Mouse (Mus musculus) right cerebral cortex, postnatal 4 days (tissue): ENCODE data around the gene C3.

Source experiments
- DNase-seq: peaks from one replicate; pipeline ENCODE4 v3.0.0-alpha.2; 2022

C3 gene

DNA sequence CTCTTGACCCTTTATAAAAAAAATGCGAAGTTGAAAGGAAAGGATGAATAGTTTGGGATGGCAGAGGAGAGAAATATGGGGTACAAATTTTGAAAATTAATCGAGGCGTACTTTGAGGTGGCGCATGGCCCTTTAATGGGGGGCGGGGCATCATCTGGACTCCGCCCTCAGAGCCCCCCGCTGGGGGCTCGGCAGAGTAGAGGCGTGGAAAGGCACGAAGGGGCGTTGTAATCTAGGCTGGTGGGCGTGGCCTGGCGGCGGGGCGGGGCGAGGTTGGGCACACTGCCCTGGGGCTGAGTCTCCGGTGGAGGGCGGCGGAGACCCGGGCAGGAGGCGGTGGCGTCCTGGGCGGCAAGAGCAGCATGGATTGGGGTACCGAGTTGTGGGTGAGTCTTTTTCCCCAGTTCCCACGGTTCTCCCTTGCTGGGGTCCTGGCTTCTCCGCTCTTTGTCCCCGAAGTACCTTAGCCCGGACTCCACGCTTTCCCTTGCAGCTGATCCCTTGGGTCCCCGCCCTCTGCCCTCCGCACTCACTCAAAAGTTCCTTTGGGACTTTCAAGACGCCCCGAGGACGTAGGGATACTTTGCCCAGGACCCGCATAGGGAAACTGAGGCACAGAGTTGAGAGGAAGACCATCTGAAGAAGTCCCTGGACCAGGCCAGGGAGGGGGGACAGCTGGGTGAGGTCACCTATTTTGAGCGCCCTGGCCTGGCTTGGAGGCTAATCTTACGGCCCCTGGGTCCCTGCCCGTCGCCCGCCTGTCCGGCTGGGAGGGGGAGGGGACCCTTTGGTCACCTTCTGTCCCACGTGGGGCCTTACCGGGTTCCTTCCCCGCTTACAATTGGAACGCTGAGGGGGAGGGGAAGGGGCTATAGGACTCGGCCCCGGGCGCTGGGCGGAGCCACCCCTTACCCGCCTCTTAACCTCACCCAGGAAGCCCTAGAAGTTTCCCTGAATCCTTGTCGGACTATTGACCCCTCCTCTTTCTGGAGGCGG is 21.5 kb upstream of the C3 start, which contains the start of gene Trip10:
Gene Trip10 (plus strand): TSS at position 270 of the 996 bp plus-strand sequence.
- peak; percentile 88 for DNase-seq

GRCm38 (mm10) chr17:57248771-57249170 is 20.8 kb upstream of the C3 start:
- DNase-seq: no peak

DNA sequence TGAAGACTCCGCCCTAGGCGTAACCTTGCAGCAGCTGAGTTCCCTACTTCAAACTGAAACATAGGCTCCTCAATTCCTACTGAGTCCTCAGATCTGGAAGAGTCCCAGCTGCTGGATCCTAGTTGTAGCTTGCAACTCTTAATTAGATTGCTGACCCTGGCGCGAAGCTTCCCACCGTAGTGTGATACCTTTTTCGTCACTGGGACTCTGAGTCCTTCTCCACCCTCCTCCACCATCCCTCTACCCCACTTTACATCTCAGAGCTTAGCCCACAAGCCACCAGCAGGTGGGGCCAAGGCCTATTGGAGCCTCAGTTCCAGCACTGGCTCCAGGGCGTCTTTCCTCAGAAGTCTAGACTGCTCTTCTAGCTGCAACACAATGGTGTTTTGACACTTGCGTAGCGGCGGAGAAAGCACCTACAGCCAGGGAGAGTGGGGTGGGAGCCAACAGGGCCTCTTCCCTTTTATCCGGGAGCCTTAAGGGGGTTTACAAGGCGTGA is 20.3 kb upstream of the C3 start, which contains the start of gene Gpr108:
Gene Gpr108 (minus strand): TSS at position 246 of the 499 bp plus-strand sequence.
- DNase-seq: peak; percentile 78

GRCm38 (mm10) chr17:57247393-57248200 is 19.7 kb upstream of the C3 start:
- DNase-seq: peak; percentile 82

GRCm38 (mm10) chr17:57246663-57247392 is 18.9 kb upstream of the C3 start:
- no peak for DNase-seq

GRCm38 (mm10) chr17:57245311-57245929 is 17.5 kb upstream of the C3 start:
- DNase-seq: no peak

GRCm38 (mm10) chr17:57243650-57244370 is 15.9 kb upstream of the C3 start:
- no peak for DNase-seq

DNA sequence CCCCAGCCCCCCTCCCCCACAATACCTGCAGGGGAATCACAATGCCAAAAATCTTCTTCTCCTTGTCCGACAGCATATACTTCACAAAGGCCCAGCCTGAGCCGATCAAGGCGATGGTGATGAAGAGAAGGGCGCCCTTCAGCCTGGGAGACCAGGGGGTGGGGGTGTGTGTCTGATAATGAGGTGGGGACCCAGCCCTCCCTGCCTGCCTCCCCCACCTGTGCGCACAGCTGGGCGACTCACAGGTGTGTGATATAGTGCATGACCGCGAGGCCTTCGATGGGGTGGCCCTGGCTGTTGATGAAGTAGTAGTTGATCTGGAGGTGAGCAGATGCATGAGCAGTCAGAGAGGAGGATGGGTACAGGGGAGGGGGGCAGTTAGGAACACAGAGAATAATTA is 9.2 kb upstream of the C3 start:
- DNase-seq: no peak

- no peak for DNase-seq
Observed at GRCm38 (mm10) chr17:57235803-57236202, 7.9 kb upstream of the C3 start.

- no peak for DNase-seq
Observed at GRCm38 (mm10) chr17:57234254-57234928, 6.5 kb upstream of the C3 start.

- DNase-seq: no peak
Observed at GRCm38 (mm10) chr17:57233038-57233437, 5.1 kb upstream of the C3 start.

DNA sequence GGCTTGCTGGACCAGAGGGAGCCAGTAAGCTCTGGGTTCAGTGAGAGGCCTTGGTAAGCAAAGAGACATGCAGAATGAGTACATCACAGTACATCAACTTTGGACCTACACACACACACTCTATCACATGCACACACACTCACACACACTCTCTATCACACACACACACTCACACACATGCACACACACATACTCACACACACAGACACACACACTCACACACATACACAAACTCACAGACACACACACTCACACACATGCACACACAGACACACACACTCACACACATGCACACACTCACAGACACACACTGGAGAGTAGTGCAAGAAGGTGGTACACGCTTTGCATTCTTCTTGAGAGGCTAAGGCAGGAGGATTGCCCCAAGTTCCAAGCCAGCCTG is 4.3 kb upstream of the C3 start:
- no peak for DNase-seq

DNA sequence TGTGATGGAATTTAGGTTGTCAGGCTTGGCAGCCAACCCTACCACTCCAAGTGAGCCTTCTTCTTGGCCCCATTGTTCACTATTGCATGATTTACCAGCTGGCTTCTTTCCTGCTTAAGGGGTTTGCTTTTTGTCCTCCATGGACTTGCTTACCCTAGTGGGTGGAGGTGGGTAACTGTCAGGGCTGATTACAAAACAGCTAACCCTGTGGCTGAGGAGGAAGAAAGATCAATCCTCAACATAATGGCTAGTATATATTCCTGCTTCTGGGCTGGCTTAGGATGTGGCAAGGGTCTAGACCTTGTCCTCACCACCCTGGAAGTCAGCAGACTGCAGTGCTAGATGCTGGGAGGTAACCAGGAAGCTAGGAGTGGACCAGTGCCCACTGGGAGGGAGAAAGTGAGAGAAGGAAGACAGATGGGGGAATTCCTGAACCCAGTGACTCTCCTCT is 3.4 kb upstream of the C3 start:
- no peak for DNase-seq

- no peak for DNase-seq
Observed at GRCm38 (mm10) chr17:57230728-57231125, 2.8 kb upstream of the C3 start.

GRCm38 (mm10) chr17:57229851-57230727 is 2.2 kb upstream of the C3 start:
- DNase-seq: no peak

- no peak for DNase-seq
Observed at GRCm38 (mm10) chr17:57228873-57229272, 937 bp upstream of the C3 start.

GRCm38 (mm10) chr17:57227468-57227867 is 468 bp downstream of the C3 start:
- no peak for DNase-seq

GRCm38 (mm10) chr17:57223313-57223712 is 4.6 kb downstream of the C3 start:
- DNase-seq: no peak

DNA sequence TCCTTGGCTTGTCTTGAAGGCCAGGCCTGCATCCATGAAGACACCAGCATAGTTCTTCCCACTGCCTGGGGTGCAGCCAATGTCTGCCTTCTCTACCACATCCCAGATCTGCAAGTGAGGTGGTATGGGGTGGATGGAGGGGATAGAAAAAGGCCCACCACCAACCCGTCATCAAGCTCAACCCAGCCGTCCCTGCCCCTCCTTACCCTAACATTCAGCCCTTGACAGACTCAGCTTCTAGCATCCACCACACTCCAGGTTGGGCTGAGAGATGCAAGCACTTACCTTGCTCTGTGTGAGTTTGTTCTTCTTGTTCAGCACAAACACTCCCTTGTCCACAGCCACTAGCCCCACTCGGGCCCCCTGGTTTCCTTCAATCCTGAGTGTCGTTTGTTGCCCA is 6.0 kb downstream of the C3 start:
- no peak for DNase-seq

DNA sequence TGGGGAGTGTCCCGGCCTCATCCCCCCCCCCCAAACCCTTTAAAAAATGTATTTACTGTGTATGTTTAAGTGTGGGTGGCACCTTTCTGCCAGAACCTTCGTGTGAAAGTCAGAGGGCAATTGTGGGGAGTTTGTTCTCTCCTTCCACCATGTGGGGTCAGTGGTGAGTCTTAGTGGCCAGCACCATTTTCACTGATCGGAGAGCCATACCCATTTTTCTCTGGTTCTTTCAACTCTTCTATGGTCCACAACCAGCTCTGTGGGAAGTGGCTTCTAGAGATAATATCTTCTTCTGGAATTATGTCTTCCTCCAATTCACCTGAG is 8.1 kb downstream of the C3 start:
- DNase-seq: no peak
